Mouse (Mus musculus): ENCODE measurements around the gene Cntnap1. TPM values are rescaled to one million over a fixed set of nuclear protein-coding genes. Genes with fewer than 3 reads are reported as not detected.
"Not testable (repeated sequence)": the region's sequence is repeated elsewhere in the genome, so short reads cannot be mapped to it uniquely, and the experiment has no call there.

Gene Cntnap1
- polyA plus RNA-seq, 1 experiment from 2014 or later: 2.8 TPM

GRCm38 (mm10) chr11:101155151-101155550 lies 15.2 kb upstream of the Cntnap1 start:
- H3K27me3 ChIP-seq: peaks cover 29% of the 10 kb centered on the region
- peak overlapping the region; percentile 49; the same call in 1 of the 2 replicates for H3K4me3 ChIP-seq
- H3K36me3 ChIP-seq: 0 out of 2 replicates have a peak, but pooled peaks cover 5% of the 10 kb centered on the region
- ATAC-seq (ENCODE audit: low FRiP score): no peak
- peaks cover 17% of the 10 kb centered on the region for H3K4me1 ChIP-seq (replicated peaks)
- H3K27ac ChIP-seq: peak overlapping the region; percentile 95
- peak overlapping the region; percentile 71 for H3K4me2 ChIP-seq
- no peak overlapping the region; the same call in 1 of the 2 replicates for H3K9ac ChIP-seq
- no peaks in the 10 kb centered on the region for H3K9me3 ChIP-seq
- WGBS: 71% methylated on average over 6 of the region's 6 CpGs

- H3K4me1 ChIP-seq (replicated peaks): peaks cover 17% of the 10 kb centered on the region
- peak within 1 kb of the TSS; percentile 83 for H3K9ac ChIP-seq
- H3K27me3 ChIP-seq: peaks cover 30% of the 10 kb centered on the region
- peak within 1 kb of the TSS; percentile 49 for H3K4me3 ChIP-seq
- ATAC-seq (ENCODE audit: low FRiP score): peak; percentile 94
- WGBS: 2% methylated on average over 36 of the region's 36 CpGs
- H3K27ac ChIP-seq: peak within 1 kb of the TSS; percentile 95
- H3K4me2 ChIP-seq: peak within 1 kb of the TSS; percentile 71
- H3K36me3 ChIP-seq: 0 out of 2 replicates have a peak, but pooled peaks cover 6% of the 10 kb centered on the region
- H3K9me3 ChIP-seq: no peaks in the 10 kb centered on the region
These were observed 14.5 kb upstream of the Cntnap1 start, which contains the start of gene Tubg2 for GRCm38 (mm10) chr11:101155728-101156371. Gene Tubg2, plus strand, starts transcription at chr11:101155907.

- H3K27ac ChIP-seq; H3K9ac ChIP-seq; H3K4me2 ChIP-seq; H3K4me3 ChIP-seq; ATAC-seq (ENCODE audit: low FRiP score); H3K9me3 ChIP-seq: not testable (repeated sequence)
- peaks cover 73% of the 10 kb centered on the region for H3K27me3 ChIP-seq
- WGBS: 86% methylated on average over 9 of the region's 10 CpGs
- peaks cover 47% of the 10 kb centered on the region for H3K36me3 ChIP-seq
- H3K4me1 ChIP-seq (replicated peaks): peaks cover 28% of the 10 kb centered on the region
These were observed 10.2 kb upstream of the Cntnap1 start for GRCm38 (mm10) chr11:101160151-101160550.

GRCm38 (mm10) chr11:101160981-101161505 lies 9.3 kb upstream of the Cntnap1 start:
- not testable (repeated sequence) for H3K9me3 ChIP-seq; ATAC-seq (ENCODE audit: low FRiP score); H3K9ac ChIP-seq; H3K4me2 ChIP-seq; H3K4me3 ChIP-seq; H3K27ac ChIP-seq
- Histone ChIP-seq H3K36me3 (peaks cover 51% of the 10 kb centered on the region), H3K27me3 (peaks cover 82% of the 10 kb centered on the region), H3K4me1 (replicated peaks) (peaks cover 20% of the 10 kb centered on the region)
- 76% methylated on average over 8 of the region's 8 CpGs for whole genome bisulfite sequencing

- ATAC-seq (ENCODE audit: low FRiP score): no peak
- H3K4me3 ChIP-seq: no peak overlapping the region
- no peak overlapping the region for H3K9ac ChIP-seq
- peaks cover 86% of the 10 kb centered on the region for H3K27me3 ChIP-seq
- no peak overlapping the region for H3K27ac ChIP-seq
- H3K36me3 ChIP-seq: peaks cover 56% of the 10 kb centered on the region
- H3K4me2 ChIP-seq: no peak overlapping the region
- peaks cover 15% of the 10 kb centered on the region for H3K4me1 ChIP-seq (replicated peaks)
- H3K9me3 ChIP-seq: no peaks in the 10 kb centered on the region
- 87% methylated on average over 15 of the region's 15 CpGs for WGBS
These were observed 8.8 kb upstream of the Cntnap1 start for GRCm38 (mm10) chr11:101161551-101161950.

GRCm38 (mm10) chr11:101162301-101162700 lies 8.0 kb upstream of the Cntnap1 start:
- H3K4me1 ChIP-seq (replicated peaks): peaks cover 12% of the 10 kb centered on the region
- 49% methylated on average over 5 of the region's 5 CpGs for WGBS
- no peak overlapping the region for H3K4me2 ChIP-seq
- peaks cover 64% of the 10 kb centered on the region for H3K36me3 ChIP-seq
- H3K4me3 ChIP-seq: no peak overlapping the region
- no peak for ATAC-seq (ENCODE audit: low FRiP score)
- no peak overlapping the region for H3K27ac ChIP-seq
- no peaks in the 10 kb centered on the region for H3K9me3 ChIP-seq
- peaks cover 91% of the 10 kb centered on the region for H3K27me3 ChIP-seq
- H3K9ac ChIP-seq: no peak overlapping the region

- Histone ChIP-seq H3K27ac (no peak overlapping the region), H3K27me3 (peaks cover 91% of the 10 kb centered on the region), H3K36me3 (peaks cover 68% of the 10 kb centered on the region), H3K9ac (no peak overlapping the region), H3K9me3 (no peaks in the 10 kb centered on the region), H3K4me1 (replicated peaks) (peaks cover 12% of the 10 kb centered on the region), H3K4me2 (no peak overlapping the region), H3K4me3 (no peak overlapping the region)
- ATAC-seq (ENCODE audit: low FRiP score): no peak
- WGBS: 62% methylated on average over 5 of the region's 5 CpGs
These were observed 7.6 kb upstream of the Cntnap1 start for GRCm38 (mm10) chr11:101162772-101163171.

GRCm38 (mm10) chr11:101163476-101164350 lies 6.6 kb upstream of the Cntnap1 start:
- Histone ChIP-seq H3K4me1 (replicated peaks) (peaks cover 18% of the 10 kb centered on the region), H3K36me3 (peaks cover 69% of the 10 kb centered on the region), H3K27ac (no peak overlapping the region), H3K27me3 (peaks cover 91% of the 10 kb centered on the region), H3K9me3 (no peaks in the 10 kb centered on the region), H3K9ac (peak overlapping the region; percentile 46), H3K4me2 (peak overlapping the region; percentile 45), H3K4me3 (peak overlapping the region; percentile 21)
- no peak for ATAC-seq (ENCODE audit: low FRiP score)
- WGBS: 14% methylated on average over 43 of the region's 49 CpGs

GRCm38 (mm10) chr11:101164351-101164665 lies 6.0 kb upstream of the Cntnap1 start:
- peak overlapping the region; percentile 45 for H3K4me2 ChIP-seq
- no peak for ATAC-seq (ENCODE audit: low FRiP score)
- peaks cover 66% of the 10 kb centered on the region for H3K36me3 ChIP-seq
- peaks cover 91% of the 10 kb centered on the region for H3K27me3 ChIP-seq
- 7% methylated on average over 21 of the region's 21 CpGs for WGBS
- peak overlapping the region; percentile 46 for H3K9ac ChIP-seq
- H3K4me1 ChIP-seq (replicated peaks): peaks cover 24% of the 10 kb centered on the region
- peak overlapping the region; percentile 21 for H3K4me3 ChIP-seq
- H3K27ac ChIP-seq: no peak overlapping the region
- no peaks in the 10 kb centered on the region for H3K9me3 ChIP-seq

- H3K9me3 ChIP-seq: no peaks in the 10 kb centered on the region
- peaks cover 30% of the 10 kb centered on the region for H3K4me1 ChIP-seq (replicated peaks)
- no peak overlapping the region for H3K27ac ChIP-seq
- peaks cover 91% of the 10 kb centered on the region for H3K27me3 ChIP-seq
- ATAC-seq (ENCODE audit: low FRiP score): no peak
- WGBS: 18% methylated on average over 35 of the region's 35 CpGs
- H3K9ac ChIP-seq: no peak overlapping the region
- peak overlapping the region; percentile 21; the same call in 1 of the 2 replicates for H3K4me3 ChIP-seq
- no peak overlapping the region; the same call in 1 of the 2 replicates for H3K4me2 ChIP-seq
- H3K36me3 ChIP-seq: peaks cover 66% of the 10 kb centered on the region
These were observed 5.4 kb upstream of the Cntnap1 start for GRCm38 (mm10) chr11:101164677-101165580.

- WGBS: 40% methylated on average over 14 of the region's 14 CpGs
These were observed 4.0 kb upstream of the Cntnap1 start for GRCm38 (mm10) chr11:101166357-101166756.

More at GRCm38 (mm10) chr11:101166357-101166756, 4.0 kb upstream of the Cntnap1 start:
- ATAC-seq (ENCODE audit: low FRiP score): no peak
- peaks cover 40% of the 10 kb centered on the region for H3K4me1 ChIP-seq (replicated peaks)
- H3K36me3 ChIP-seq: peaks cover 60% of the 10 kb centered on the region
- no peak overlapping the region for H3K27ac ChIP-seq
- H3K27me3 ChIP-seq: peaks cover 91% of the 10 kb centered on the region
- no peak overlapping the region for H3K4me3 ChIP-seq
- no peak overlapping the region for H3K4me2 ChIP-seq
- H3K9me3 ChIP-seq: no peaks in the 10 kb centered on the region
- no peak overlapping the region for H3K9ac ChIP-seq

Measured in hindbrain, embryonic 13.5 days (tissue).